Mouse (Mus musculus): ENCODE measurements around the gene Mapk11.

DNA sequence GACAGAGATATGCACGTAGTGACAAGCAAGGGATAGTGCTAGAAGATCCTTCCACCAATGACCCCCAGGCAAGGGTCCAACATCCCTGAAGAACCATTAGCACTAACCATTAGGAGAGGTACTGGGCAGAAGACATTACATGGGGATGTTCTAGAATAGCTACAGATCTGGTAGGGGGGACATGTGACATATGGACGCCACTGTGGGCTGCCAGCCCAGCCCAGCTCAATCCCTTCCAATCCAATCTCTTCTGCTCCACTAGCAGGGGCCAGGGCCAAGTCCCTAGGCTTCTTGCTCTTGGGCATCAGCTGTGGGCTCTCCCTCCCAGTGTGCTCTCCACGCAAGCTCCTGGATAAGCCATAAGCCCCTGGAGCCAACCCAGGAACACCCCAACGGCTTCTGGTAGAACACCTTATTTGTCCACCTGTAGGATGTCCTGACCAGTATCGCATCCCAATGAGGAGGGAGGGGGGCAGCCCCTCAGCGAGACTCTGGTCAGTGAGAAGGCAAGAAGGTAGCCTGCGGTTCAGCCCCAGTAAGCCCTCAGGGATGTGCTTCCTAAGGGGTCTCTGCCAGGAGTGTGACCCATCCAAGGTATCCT lies 28.9 kb upstream of the Mapk11 start:
- no peak for TF ChIP-seq CTCF (conservative IDR thresholded peaks at IDR 0.05; ENCODE audit: insufficient read depth, insufficient read length, low read depth, low read length)
- TF ChIP-seq POLR2A (IDR thresholded peaks at IDR 0.05; ENCODE audit: low read depth, low read length), result no peak

All from kidney, adult 2 months (tissue).